Mouse (Mus musculus) forebrain, embryonic 11.5 days (tissue): ENCODE measurements at regions not wholly inside any gene's neighbourhood (a gene's known extent, or its start where the extent isn't known, plus 50 kb on each side); places are given as distances from the start of the nearest gene placed in this dataset.
A peak's percentile ranks its signal among the peaks of the same experiment; 100 is the strongest.
"Not testable (repeated sequence)": the region's sequence is repeated elsewhere in the genome, so short reads cannot be mapped to it uniquely, and the experiment has no call there.

Experiments
- ATAC-seq: fragments of 200-750 bp; cut with Nextera tagmentation; replicated peaks from 2 replicates; pipeline ENCODE4 v1.8.0; 2017; ENCODE audit warnings: moderate TSS enrichment; ENCODE audit not compliant: low FRiP score
- DNase-seq: peaks from one replicate; pipeline ENCODE4 v3.0.0-alpha.2; 2017; ENCODE audit warnings: low spot score
- H3K27ac ChIP-seq: fragments of 300-500 bp; sonication (generic); 2 replicates; pipeline ENCODE4 v1.5.1; 2014; ENCODE audit warnings: low read depth, low read length
- H3K27me3 ChIP-seq: fragments of 300-500 bp; sonication (generic); 2 replicates; pipeline ENCODE4 v1.6.1; 2014; ENCODE audit warnings: mild to moderate bottlenecking, low read length, mixed read lengths; ENCODE audit not compliant: control insufficient read depth, insufficient read depth
- H3K36me3 ChIP-seq: fragments of 300-500 bp; sonication (generic); 2 replicates; pipeline ENCODE4 v1.6.1; 2014; ENCODE audit warnings: mild to moderate bottlenecking, low read length, moderate library complexity, mixed read lengths; ENCODE audit not compliant: control insufficient read depth, insufficient read depth
- H3K4me1 ChIP-seq: fragments of 300-500 bp; sonication (generic); replicated peaks from 2 replicates; pipeline ENCODE4 v1.6.1; 2014; ENCODE audit warnings: low read length, mixed read lengths; ENCODE audit not compliant: control insufficient read depth, insufficient read depth
- H3K4me2 ChIP-seq: fragments of 300-500 bp; sonication (generic); 2 replicates; pipeline ENCODE4 v1.6.1; 2014; ENCODE audit warnings: low read depth, mild to moderate bottlenecking, low read length, moderate library complexity, mixed read lengths; ENCODE audit not compliant: severe bottlenecking
- H3K4me3 ChIP-seq: fragments of 300-500 bp; sonication (generic); 2 replicates; pipeline ENCODE4 v1.5.1; 2014; ENCODE audit warnings: low read depth, low read length
- H3K9ac ChIP-seq: fragments of 300-500 bp; sonication (generic); 2 replicates; pipeline ENCODE4 v1.6.1; 2014; ENCODE audit warnings: low read length
- H3K9me3 ChIP-seq: fragments of 300-500 bp; sonication (generic); 2 replicates; pipeline ENCODE4 v1.6.1; 2016; ENCODE audit warnings: low read length, mixed read lengths; ENCODE audit not compliant: control insufficient read depth
- WGBS: fragments of 180-500 bp; shearing (Covaris S2); extraction: QIAGEN DNeasy Blood & Tissue Kit; methylation state at CpG from one replicate; pipeline ENCODE4 v1.1.7; 2014; 5-methylcytosine and 5-hydroxymethylcytosine counted together

DNA sequence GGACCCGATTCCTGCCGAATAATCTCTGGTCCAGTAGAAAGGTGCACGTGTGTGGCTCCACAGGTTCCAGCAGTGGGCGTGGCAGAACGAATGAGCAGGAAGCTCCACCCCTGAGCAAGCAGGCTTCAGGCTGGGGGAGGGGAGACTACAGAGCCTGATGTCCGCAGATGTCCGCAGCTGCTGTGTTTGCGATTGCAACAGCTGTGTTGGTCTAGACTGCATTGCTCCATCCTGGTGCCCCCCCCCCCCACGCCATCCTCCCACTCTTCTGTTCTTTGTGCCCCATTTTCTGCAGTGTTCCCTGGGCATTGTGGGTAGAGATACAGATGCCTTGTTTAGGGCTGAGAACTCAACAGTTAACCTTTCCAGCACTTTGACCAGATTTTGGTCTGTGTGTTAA lies 150.3 kb upstream of the Trpc7 start:
- WGBS = 40% methylated on average over 5 of the region's 9 CpGs

DNA sequence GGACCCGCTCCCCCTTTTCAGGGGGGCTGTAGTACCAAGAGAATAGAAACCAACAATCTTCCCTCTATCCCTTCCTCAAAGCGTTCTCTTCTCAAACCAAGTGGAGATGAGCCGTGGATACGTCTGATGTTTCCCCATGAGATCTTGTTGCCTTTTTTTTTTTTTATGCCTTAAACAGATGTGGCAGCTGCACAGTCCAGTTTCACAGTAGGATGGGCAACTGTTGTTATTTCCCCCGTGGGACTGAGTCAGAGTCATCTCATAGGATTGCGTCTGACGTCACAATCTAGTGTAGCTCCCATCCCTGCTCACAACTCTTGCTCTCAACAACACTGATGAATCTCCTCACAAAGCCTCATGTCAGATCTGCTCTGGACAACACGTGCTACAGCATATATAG lies 148.7 kb upstream of the Trpc7 start:
- no peaks in the 10 kb centered on the region for H3K4me1 ChIP-seq
- DNase-seq (no peak), ATAC-seq (no peak)
- H3K36me3 ChIP-seq = no peaks in the 10 kb centered on the region
- H3K4me3 ChIP-seq = no peak overlapping the region
- H3K27ac ChIP-seq = no peak overlapping the region
- 91% methylated on average over 8 of the region's 8 CpGs for WGBS
- H3K4me2 ChIP-seq = no peak overlapping the region
- no peaks in the 10 kb centered on the region for H3K9me3 ChIP-seq
- H3K9ac ChIP-seq = no peak overlapping the region
- no peaks in the 10 kb centered on the region for H3K27me3 ChIP-seq

More for the DNA sequence above, 150.3 kb upstream of the Trpc7 start:
- not testable (repeated sequence) for H3K4me3 ChIP-seq, H3K4me2 ChIP-seq, H3K27ac ChIP-seq, H3K9me3 ChIP-seq, H3K9ac ChIP-seq, H3K4me1 ChIP-seq, DNase-seq, H3K36me3 ChIP-seq, ATAC-seq, H3K27me3 ChIP-seq

DNA sequence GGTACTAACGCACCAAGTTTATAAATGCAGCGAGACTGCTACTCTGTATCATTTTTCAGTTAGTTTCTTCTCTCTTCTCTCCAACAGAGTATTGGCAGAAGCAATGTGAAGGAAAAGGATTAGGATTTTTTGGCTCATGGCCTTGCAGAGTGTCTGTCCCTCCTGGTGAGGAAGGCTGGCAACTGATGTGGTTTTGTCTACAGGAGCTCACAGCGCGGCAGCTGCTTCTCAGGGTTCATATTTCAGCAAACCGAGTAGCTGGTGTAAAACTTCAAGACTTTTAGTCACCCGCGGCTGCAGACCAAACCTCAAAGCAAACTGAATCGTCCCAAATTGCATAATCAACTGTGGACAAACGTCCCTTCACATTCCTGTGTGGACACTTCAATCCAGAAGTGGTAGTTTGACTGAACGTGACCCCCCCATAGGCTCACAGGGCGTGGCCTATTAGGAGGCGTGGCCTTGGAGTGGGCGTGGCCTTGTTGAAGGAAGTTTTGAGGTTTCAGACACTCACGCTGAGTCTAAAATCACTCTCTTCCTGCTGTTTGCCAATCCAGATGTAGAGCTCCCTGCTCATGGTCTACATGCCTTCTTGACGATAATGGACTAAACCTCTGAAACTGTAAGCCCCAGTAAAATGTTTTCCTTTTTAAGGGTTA lies 147.7 kb upstream of the Trpc7 start:
- H3K9ac ChIP-seq = no peak overlapping the region
- H3K4me1 ChIP-seq = no peaks in the 10 kb centered on the region
- no peak for DNase-seq
- no peak overlapping the region for H3K27ac ChIP-seq
- 89% methylated on average over 15 of the region's 15 CpGs for WGBS
- H3K36me3 ChIP-seq = no peaks in the 10 kb centered on the region
- no peak for ATAC-seq
- H3K4me2 ChIP-seq = no peak overlapping the region
- H3K9me3 ChIP-seq = no peaks in the 10 kb centered on the region
- no peaks in the 10 kb centered on the region for H3K27me3 ChIP-seq
- H3K4me3 ChIP-seq = no peak overlapping the region

DNA sequence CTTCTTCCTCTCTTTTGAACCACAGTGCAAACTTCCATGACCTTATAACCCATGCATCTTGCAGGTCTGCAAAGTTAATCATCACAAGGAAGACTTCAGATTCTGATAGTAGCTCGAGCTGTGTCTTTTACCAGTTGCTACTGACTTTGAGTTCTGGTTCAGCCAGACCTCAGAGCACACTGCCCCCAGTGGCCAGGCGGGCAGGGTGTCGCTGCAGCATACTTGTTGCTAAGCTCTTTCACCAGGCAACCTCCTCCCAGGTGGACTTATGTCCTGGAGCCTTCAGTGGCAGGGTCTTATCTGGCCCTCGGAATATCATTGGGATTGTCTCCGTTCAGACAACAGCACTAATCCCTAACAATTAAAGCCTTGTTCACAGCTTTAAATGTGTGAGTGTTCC lies 146.7 kb upstream of the Trpc7 start:
- H3K9me3 ChIP-seq = no peaks in the 10 kb centered on the region
- no peak overlapping the region for H3K4me2 ChIP-seq
- no peak overlapping the region for H3K27ac ChIP-seq
- WGBS = 76% methylated on average over 5 of the region's 5 CpGs
- H3K4me1 ChIP-seq = no peaks in the 10 kb centered on the region
- H3K4me3 ChIP-seq = no peak overlapping the region
- no peak for ATAC-seq
- no peaks in the 10 kb centered on the region for H3K36me3 ChIP-seq
- no peaks in the 10 kb centered on the region for H3K27me3 ChIP-seq
- no peak overlapping the region for H3K9ac ChIP-seq
- DNase-seq = no peak

GRCm38 (mm10) chr13:57032871-57033270 lies 137.1 kb upstream of the Trpc7 start:
- Histone ChIP-seq H3K27ac (no peak overlapping the region), H3K9me3 (no peaks in the 10 kb centered on the region), H3K4me1 (peaks cover 2% of the 10 kb centered on the region; the same call in 1 of the 2 replicates), H3K36me3 (no peaks in the 10 kb centered on the region), H3K4me3 (no peak overlapping the region), H3K4me2 (no peak overlapping the region), H3K27me3 (no peaks in the 10 kb centered on the region), H3K9ac (no peak overlapping the region)
- DNase-seq (peak; percentile 38), ATAC-seq (no peak)
- WGBS = 76% methylated on average over 4 of the region's 4 CpGs

GRCm38 (mm10) chr13:57017553-57018341 lies 122.0 kb upstream of the Trpc7 start:
- no peaks in the 10 kb centered on the region; the same call in 1 of the 2 replicates for H3K4me1 ChIP-seq
- DNase-seq (no peak), ATAC-seq (no peak)
- H3K36me3 ChIP-seq = no peaks in the 10 kb centered on the region
- H3K4me2 ChIP-seq = no peak overlapping the region
- WGBS = 80% methylated on average over 11 of the region's 11 CpGs
- no peaks in the 10 kb centered on the region for H3K27me3 ChIP-seq
- no peak overlapping the region for H3K4me3 ChIP-seq
- H3K9me3 ChIP-seq = no peaks in the 10 kb centered on the region
- H3K9ac ChIP-seq = no peak overlapping the region
- no peak overlapping the region for H3K27ac ChIP-seq

- 61% methylated on average over 13 of the region's 13 CpGs for WGBS
- H3K27me3 ChIP-seq = no peaks in the 10 kb centered on the region
- no peak overlapping the region for H3K27ac ChIP-seq
- no peaks in the 10 kb centered on the region; the same call in 1 of the 2 replicates for H3K4me1 ChIP-seq
- H3K4me3 ChIP-seq = no peak overlapping the region
- no peaks in the 10 kb centered on the region for H3K9me3 ChIP-seq
- no peak for ATAC-seq
- no peaks in the 10 kb centered on the region for H3K36me3 ChIP-seq
- DNase-seq = no peak
- no peak overlapping the region for H3K9ac ChIP-seq
- H3K4me2 ChIP-seq = no peak overlapping the region
These were observed 120.9 kb upstream of the Trpc7 start for GRCm38 (mm10) chr13:57016465-57017272.

- H3K4me1 ChIP-seq, H3K27me3 ChIP-seq, ATAC-seq, H3K36me3 ChIP-seq, H3K4me2 ChIP-seq, H3K9me3 ChIP-seq, H3K9ac ChIP-seq, H3K27ac ChIP-seq, DNase-seq, H3K4me3 ChIP-seq: not testable (repeated sequence)
- WGBS = 97% methylated on average over 8 of the region's 8 CpGs
These were observed 111.4 kb upstream of the Trpc7 start for GRCm38 (mm10) chr13:57007236-57007635.
